Mouse (Mus musculus): Measurements from ENCODE around the gene Tk1.
A peak's percentile ranks its signal among the peaks of the same experiment; 100 is the strongest.
"Not testable (repeated sequence)": the region's sequence is repeated elsewhere in the genome, so short reads cannot be mapped to it uniquely, and the experiment has no call there.

The Tk1 gene

DNA sequence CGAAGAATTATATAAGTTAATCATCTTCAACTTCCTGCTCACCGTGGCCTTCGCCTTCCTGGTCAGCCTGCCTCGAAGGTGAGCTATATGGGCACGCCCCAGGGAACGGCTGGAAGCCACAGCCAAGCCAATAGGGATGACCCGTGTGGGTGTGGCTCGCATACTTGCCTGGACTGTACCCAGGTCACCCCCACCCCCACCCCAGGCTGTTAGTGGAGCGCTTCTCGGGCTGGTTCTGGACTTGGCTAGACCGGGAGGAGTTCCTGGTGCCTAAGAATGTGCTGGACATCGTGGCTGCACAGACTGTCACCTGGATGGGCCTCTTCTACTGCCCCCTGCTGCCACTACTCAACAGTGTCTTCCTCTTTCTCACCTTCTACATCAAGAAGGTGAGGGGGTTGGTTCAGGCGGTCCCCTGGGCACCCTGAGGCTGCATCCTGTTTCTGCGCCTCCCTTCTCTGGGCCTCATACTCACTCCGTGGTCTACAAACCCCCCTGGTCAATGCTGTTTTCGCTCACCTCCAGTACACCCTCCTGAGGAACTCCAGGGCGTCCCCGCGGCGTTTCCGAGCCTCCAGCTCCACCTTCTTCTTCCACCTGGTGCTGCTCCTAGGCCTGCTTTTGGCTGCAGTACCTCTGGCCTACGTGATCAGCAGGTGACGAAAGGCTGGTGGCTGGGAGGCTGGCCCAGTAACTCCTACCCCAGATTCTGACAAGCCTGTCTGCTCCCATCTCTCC, 35.0 kb downstream of the Tk1 start:
- peak; percentile 40 for DNase-seq (ENCODE audit: low read depth)

DNA sequence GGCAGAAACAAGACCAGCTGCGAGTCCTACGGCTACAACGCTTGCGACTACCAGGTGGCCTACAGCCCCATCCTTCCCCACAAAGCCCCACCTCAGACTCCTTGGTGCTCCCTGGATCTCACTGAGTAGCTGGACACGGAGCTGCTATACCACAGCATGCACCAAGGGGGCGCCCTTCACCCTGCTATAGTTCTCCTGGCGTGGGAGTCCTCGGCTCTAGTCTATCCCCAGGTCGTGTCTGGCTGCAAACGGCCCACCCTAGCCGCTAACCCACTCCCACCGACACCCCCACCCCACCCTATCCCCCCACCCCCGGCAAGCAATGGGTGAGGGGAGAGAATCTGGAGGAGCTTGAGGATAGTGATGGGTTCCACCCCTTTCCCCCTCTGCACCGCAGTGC, 35.6 kb downstream of the Tk1 start:
- peak; percentile 63 for DNase-seq (ENCODE audit: low read depth)

DNA sequence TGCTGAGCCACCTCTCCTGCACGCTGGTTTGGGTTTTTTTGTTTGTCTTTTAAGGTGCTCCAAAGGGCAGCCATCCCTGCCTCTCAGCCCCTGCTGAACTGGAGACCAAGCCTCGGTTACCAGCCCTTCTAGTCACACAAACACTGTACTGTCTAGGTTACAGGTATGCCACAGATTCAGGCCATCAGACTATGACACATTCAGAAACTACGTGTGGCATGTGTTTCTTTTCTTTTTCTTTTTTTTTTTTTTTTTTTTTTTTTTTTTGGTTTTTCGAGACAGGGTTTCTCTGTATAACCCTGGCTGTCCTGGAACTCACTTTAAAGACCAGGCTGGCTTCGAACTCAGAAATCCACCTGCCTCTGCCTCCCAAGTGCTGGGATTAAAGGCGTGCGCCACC, 37.4 kb downstream of the Tk1 start:
- DNase-seq (ENCODE audit: low read depth) = not testable (repeated sequence)

DNA sequence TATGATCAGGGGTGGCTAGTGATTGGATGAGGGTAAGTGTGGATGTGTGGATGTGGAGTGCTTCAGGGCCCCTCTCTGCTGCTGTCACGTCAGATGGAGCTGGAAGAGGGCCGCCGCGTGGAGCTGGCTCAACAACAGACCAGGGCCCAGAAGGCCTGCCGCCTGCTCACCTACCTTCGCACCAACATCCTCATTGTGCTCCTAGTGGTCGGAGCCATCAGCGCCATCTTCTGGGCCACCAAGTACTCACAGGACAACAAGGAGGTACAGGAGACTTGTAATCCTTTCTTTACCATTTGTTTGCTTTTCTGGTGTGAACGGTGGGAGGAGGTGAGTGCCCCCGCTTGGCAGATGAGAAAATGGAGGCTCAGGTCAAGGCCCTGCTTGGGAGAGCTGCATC, 39.6 kb downstream of the Tk1 start:
- DNase-seq (ENCODE audit: low read depth) = peak; percentile 33

DNA sequence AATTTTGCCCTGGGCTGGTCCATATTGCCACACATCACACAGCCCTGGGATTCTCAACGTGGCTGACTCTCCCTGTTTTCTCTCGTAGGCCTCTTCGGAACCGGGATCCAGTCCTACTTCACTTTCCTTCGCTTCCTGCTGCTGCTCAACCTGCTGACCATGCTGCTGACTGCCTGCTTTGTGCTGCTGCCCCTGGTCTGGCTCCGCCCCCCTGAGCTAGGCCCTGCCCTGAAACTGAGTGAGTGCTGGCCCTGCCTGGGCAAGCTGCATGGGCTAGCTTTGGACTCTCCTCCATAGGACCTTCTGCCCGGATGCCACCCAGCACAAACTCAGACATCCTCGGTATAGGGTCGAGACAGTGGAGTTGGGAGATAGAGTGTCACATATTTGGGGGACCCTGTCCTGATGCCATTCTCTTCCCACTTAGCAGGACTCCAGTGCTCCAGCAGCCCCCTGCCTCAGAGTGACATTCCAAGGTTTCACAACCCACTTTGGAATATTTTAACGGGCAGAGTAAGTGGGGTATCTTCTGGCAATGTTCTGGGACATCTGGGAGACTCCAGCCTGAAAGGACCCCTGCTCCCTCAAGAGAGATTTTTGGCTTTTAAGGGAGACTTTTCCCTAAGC, 42.1 kb downstream of the Tk1 start:
- DNase-seq (ENCODE audit: low read depth) = no peak

DNA sequence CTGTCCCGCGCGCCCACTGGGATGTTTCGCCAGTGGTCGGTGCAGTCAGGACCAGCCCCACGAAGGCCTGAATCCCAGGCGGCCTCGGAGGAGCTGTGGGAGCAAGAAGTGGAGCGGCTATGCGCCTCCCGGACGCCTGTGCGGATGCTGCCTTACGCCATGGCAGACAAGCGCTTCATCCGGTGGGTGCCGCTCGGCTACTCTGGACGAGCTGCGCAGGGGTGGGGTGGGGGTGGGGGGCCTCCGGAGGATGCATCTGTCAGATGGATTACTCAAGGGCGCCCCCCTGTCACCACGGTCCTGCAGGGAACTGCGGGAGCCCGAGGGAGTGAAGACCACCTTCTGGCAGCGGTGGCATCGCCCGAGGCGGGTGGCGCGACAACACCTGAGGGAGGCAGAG, 42.8 kb downstream of the Tk1 start:
- peak; percentile 53 for DNase-seq (ENCODE audit: low read depth)

DNA sequence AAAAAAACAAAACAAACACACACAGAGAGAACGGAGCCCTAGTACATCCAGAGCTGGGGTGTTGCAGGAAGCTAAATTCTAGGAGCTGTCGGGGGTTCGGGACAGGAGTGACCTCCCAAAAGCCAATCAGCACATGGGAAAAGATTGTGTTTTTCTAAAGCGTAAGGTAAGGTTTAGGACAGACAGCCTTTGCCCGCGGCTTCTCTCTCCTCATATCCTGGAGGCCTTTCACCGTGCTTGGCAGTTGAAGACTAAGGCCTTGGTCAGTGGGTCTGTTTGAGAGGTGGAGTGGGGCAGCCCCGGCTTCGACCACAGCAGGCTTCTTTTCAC, 43.2 kb downstream of the Tk1 start:
- peak; percentile 24 for DNase-seq (ENCODE audit: low read depth)

DNA sequence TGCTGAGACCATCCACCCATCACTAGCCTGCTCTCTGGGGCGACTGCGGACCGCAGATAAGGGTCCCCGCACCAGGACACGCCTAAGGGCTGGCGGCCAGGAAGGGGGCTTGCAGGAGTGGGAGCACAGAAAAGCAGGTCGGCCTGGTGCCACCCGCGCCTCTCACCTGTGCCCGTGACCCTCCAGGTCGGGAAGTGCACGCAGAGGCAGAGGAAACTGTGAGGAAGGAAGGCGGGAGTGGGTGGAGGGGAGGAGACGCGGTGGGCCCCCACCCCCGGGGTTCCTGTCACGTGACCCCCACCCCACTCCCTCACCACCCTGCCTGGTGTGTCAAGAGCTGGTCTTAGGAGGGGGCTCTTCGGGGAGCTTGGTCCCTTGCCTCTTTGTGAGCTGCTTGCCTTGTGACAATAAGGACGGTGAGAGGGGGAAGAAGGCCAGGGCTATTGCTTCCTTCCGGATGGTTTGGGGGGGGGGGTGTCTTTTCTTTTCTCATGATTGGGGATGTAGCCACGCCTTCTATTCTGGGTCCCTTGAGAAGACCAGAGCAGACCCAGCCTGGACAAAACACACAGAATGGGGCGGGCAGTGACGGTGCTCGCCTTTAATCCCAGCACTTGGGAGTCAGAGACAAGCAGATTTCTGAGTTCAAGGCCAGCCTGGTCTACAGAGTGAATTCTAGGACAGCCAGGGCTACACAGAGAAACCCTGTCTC, 43.7 kb downstream of the Tk1 start, which contains the start of the genes Tmc8 and Tmc6:
Gene Tmc8 (plus strand): TSS at position 84 of the 712 bp plus-strand sequence.
Gene Tmc6 (minus strand): TSS at position 206 of the 712 bp plus-strand sequence.
- DNase-seq (ENCODE audit: low read depth) = peak; percentile 47

DNA sequence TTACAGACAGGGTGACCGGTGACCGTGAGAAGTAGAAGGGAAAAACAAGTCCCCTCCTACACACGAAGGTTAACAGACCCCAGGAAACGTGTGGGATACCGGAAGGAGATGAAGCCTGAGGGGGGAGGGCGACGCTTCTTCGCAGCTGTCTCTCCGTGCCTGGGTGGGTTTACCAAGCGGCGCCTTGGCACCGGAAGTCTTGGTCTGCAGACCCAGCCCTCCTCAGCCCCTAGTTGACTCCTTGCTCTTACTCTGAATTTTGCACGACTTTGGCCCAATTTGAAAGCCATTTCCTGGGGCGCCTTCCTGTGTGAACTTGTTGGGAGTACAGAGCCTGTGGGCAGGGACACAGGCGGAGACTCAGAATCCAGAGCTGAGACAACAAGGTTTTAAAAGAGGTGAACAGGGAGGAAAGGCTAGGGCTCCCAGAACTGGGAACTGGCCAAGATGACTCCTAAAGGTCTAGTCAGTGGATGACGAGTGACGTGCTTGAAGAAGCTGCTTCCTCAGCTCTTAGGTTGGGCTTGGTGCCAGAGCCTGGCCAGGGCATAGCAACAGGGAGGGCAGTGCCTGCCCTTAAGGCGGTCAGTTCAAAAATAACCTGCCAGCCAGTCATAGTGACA, 44.6 kb downstream of the Tk1 start:
- DNase-seq (ENCODE audit: low read depth) = peak; percentile 36

DNA sequence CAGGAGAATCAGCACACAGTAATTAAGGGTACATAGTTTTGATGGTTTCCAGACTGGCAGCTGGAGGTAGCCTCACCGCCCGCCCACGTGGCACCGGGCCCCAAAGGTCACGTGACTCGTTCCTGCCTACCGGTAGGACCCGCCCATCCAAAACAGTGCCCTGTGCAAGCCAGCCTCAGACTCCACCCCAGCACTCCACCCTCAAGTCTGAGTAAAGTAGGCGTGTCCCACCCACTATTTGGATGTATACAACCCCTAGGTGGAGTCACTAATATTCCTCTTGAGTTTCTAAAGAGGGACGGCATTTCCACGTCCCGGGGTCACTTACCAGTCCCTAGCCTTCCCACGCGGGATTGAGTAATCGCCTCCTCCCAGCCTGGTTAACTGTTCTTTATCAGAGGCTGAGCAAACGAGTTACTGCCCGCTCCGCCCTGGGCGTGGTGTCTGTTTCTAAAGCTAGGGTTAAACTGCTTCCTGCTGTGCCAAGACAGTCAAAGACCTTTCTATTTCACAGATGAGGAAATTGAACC, 45.2 kb downstream of the Tk1 start:
- peak; percentile 95 for DNase-seq (ENCODE audit: low read depth)

DNA sequence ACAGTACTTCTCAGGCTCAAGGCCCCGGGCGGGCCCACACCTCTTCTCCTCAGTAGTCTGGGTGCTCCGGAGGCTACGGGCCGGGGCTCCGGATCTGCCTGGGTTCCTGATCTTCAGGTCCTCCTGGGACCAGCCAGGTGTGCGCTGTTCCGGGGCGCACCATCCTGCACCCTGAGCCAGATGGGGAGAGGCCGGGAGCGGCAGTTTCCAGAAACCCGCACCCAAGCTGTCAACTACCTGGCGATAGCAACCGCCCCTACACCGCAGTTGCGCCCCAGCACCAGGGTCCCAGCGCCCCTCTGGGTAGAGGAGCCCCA, 45.7 kb downstream of the Tk1 start:
- DNase-seq (ENCODE audit: low read depth) = no peak

DNA sequence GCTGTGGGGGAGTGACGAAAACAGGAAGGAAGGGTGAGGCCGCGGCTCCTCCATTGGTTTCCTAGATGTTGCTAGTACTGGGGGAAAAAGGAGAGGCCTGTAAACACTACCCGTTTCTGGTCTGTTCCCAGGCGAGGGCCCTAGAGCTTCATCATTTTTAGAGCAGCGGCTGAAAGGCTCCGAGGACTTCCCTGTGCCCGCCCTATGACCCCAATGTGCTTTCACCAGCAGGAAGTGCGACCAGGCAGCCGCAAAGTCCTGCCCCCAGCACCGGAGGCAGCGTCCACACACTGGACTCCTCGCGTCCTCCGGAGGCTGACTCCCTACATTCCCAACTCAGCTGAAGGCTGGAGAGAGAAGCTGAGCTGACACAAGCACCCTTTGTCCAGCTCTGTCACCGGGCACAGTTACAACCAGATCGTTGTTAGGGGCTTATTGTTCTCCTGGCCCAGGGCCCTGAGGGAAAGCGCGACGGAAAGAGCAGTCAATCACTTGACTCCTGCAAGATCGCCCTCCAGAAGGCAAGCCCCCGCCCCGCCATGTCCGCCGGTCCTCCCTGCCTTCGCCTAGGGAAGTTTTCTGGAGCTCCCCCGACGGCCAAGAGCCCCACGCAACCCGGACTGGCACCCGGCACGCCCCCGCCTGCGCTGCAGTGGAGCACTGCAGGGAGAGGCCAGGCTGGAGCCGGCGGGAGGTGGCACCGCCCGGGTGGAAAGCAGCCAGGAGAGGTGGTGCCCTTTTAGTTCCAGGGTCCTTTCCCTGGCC, 46.3 kb downstream of the Tk1 start:
- DNase-seq (ENCODE audit: low read depth) = peak; percentile 23

DNA sequence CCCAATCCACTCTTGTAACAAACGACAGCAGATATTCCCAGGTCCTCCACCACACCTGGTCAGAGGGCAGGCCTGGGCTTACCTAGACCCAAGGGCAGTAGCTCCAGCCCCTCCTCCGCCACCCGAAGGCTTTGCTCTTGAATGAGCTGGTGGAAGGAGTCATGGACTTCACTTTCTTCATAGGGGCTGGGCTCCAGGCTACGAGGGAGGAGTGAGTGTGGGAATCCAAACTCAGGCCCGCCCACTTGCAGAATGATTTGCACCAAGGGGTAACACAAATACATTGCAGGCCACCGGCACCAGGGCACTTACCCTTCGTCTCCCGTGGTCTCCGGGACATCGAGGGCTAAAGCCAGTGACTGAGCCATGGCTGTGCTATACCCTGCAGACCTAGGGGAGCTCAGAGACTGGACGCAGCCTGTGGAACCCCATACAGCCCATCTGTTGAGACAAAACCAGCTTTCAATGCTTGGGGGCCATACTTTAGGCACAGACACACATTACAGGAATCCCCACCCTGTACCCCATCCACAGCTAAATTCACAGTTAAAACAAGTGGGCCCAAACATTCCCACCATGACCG, 47.0 kb downstream of the Tk1 start:
- DNase-seq (ENCODE audit: low read depth) = peak; percentile 51

DNA sequence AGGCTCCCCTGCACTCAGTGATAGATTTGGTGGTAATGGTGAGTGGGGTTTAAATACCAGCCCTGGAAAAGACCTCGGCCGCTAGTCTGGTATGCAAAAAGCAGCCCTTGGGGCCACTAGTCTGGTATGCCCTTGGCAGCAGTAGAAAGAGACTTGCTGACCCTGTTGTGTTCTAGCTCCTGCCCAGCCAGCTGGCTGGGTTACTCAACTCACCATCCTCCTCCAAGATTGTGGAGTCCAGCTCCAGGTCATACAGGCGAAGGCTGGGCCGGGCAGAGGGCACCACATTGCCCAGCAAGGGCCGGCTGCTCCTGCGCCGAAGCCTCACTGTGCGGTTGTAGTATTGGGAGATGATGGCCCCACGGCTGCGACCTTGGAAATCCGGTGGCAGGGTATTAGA, 47.9 kb downstream of the Tk1 start:
- DNase-seq (ENCODE audit: low read depth) = no peak

DNA sequence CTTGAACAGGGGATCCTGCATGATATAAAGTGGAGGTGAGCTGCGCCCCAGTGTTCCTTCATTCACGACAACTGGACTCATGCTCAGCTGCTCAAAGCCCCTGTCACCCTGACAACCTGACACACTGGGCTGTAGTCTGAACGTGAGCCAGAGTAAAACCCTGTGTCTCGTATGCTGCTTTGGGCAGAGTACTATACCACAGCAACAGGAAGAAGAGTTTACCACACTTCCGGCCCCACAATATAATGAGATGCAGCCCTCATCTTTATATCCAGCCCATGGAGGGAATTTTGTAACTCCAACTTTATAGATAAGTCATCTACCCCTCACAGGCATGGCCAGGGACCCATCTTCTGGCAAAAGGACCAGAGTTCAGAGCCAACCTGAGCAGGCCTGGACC, 48.8 kb downstream of the Tk1 start:
- no peak for DNase-seq (ENCODE audit: low read depth)

DNA sequence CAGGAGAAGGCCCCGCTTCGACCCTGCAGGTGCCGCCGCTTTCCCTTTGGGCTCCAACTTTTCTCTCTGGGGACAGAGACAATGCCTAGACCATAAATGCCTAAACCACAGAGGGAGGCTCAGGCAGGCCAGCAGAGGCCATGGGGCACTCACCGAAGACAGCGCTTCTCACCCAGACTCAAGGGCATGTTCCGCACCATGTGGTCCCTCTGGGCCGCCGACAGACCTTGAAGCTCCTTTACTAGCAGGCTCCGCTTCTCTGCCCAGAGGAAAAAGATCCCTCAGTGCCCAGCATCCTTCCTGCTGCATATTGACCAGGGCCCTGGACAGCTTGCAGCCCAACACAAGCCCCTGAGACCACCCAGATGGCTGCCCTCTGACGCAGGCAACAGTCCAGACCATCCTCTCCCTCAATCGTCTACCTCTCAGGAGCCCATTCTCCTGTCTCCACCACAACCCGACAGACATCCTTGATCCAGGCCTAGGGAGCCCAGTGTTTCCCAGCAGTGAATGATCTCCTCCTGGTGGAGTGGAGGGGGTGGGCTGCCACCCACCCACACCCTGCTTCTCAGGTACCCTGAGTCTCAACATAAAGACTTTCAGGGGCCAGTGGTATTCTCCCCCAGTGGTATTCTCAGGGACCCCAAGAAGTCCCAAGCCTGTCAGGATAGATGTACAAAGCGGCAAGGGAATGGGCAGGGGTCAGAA, 49.7 kb downstream of the Tk1 start:
- DNase-seq (ENCODE audit: low read depth) = no peak

DNA sequence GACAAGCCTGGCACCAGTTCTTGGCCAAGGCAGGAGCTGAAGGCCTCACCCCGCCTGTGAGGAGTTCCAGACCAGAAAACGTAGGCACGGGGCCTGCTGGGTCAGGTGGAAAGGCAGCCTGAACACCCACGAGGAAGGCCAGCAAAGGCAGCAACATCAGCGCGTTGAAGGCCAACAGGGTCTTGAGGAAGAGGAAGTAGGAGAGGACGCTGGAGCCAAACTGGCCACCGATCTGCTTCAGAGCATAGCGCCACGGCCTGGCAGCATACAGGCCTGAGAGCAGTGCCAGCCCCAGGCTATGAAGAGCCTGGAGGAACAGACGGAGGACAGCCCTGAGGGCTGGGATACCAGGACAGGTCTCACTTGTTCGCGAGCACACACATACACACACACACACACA, 50.4 kb downstream of the Tk1 start:
- no peak for DNase-seq (ENCODE audit: low read depth)

DNA sequence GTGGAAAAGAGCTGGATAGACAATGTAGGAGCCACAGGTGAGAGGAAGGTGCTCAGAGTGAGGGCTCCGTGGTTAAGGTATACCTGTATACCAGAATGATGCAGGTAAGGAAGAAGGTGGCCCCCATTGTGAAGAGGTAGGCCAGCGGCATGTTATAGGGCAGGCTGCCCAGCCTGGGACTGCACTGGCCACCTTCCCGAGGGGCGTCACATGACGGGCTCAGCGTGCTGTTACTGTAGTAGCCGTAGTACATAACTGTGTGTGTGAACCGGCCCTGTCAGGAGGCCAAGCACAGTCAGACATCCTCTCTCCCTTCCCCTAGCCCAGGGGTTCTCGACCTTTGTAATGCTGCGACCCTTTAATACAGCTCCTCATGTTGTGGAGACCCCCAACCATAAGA, 51.0 kb downstream of the Tk1 start:
- DNase-seq (ENCODE audit: low read depth) = no peak

DNA sequence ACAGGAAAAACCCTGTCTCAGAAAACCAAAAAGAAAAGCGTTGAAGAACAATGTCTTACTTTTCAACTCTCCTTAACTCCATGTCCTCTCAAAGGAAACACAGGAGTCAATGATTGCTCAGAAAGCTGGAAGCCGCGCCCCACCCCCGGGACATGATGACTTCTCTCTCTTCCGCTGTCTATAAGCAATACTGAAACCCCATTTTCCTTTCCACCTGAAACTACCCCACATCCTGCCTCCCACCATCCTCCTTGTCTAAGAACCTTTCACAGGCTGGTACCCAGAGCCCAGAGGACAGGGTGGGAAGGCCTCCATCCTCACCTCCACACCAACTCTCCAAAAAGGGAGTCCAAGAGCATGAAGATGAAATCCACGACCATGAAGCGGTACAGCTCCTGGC, 53.5 kb downstream of the Tk1 start:
- DNase-seq (ENCODE audit: low read depth) = no peak

DNA sequence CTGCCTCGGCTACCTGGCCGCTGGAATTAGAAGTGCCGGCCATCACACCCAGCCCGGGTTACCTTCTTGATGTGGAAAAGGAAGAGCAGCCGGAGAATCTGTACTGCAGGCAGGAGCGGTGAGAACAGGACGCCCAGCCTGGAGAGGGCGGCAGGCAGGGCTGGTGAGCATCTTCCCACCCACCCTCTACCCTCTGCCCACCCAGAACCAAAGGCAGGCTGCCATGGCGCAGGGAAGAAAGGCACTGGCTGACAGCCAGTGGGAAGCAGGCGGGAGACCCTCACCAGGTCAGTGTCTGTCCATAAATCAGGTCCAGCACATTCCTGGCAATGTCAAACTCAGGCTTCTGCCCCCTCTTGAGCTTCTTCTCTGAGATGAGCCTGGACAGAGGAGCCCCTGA, 55.5 kb downstream of the Tk1 start:
- no peak for DNase-seq (ENCODE audit: low read depth)

DNA sequence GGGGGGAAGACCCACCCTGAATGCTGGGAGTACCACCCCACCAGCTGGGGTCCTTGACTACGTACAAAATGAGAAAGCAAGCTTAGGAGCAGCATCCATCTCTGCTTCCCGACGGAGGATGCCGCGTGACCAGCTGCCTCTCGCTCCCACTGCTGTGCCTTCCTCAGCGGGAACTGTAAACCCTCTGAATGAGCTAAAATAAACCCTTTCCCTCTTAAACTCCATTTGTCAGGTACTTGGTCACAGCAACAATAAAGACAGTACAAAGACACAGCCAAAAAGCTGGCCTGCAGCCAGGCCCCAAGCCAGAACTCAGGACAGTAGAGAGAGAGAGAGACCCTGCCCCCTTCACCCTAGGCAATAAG, 56.2 kb downstream of the Tk1 start:
- DNase-seq (ENCODE audit: low read depth) = no peak

Measured in c-Kit-positive CD71-positive TER-119-negative erythroid progenitor cells, embryonic 14.5 days (primary cell).